Mouse (Mus musculus): Measurements from ENCODE around the gene C1qtnf6.

DNA sequence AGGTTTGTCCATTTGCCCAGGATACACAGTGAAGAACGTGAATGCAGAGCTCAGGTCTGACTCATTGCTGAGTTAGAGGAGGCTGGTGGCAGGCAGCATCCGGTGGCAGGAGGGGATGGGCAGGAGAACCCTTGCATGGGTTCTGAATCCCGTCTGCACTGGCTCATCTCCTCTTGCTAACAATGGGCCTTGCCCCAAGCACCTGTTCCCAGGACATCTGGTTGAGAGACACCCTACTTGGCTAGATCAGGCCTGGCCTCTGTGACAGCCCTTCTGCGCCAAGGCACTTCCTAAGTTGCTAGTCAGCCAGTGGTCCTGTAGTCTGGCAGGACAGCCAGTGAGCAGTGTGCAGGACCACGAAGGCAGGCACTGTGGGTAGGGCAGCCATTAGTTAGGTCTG is 51.7 kb downstream of the C1qtnf6 start:
- TF ChIP-seq BHLHE40 (IDR thresholded peaks at IDR 0.05; ENCODE audit: borderline replicate concordance, low read depth, low read length), result no peak
- TF ChIP-seq E2F4 (IDR thresholded peaks at IDR 0.05; ENCODE audit: borderline replicate concordance, low read depth, low read length), result no peak

Data from MEL (cell line).